Mouse (Mus musculus): ENCODE data around the gene Ache. TPM values are rescaled to one million over a fixed set of nuclear protein-coding genes. Genes with fewer than 3 reads are reported as not detected.

Ache gene
- total and polyA plus RNA-seq, 2 experiments from 2014 or later, result 132 to 174 TPM

DNA sequence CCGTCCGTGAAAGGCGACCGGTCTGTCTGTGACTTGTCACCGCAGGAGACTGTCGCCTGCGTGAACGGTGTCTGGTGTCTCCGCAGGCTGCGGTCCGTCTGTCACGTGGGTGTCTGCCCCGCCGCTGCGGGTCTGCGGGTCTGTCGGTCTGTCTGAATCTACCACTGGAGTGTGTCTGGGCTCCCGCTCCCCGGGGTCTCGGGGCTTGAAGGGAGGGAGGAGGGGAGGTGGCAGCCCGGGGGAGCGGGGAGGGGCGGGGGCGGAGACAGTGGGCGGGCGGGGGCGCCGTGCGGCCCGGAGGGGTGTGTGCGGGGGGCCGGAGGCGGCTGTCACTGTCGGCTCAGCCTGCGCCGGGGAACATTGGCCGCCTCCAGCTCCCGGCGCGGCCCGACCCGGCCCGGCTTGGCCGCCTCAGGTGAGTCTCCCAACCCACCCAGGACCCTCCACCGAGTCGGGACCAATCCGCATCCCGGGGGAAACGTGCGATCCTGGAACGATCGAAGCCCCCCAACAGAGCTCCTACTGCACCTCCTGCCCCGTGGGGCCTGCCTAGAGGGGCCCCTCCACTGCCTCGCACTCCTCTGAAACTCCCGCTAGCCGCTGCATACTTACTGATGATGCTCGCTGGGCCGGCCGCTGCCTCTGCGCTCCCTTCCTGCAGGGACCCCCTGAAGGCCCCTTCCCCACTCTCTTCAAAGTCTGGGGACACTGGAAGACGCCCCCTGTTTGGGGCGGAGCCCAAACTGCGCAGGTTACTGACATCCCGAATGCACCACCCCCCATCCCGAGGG is 829 bp downstream of the Ache start:
- DNase-seq (ENCODE audit: low spot score) (peak; percentile 35), ATAC-seq (ENCODE audit: low FRiP score) (0 out of 2 replicates have a peak, but pooled peaks have one; percentile 2)
- Histone ChIP-seq H3K9me3 (ENCODE audit: low read length) (no peaks in the 10 kb centered on the region), H3K4me1 (ENCODE audit: insufficient read depth, low read length) (peaks cover 3% of the 10 kb centered on the region), H3K9ac (replicated peaks; ENCODE audit: low read length, poor library complexity, severe bottlenecking) (peak overlapping the region; percentile 83), H3K4me2 (ENCODE audit: low read depth, low read length, poor library complexity, severe bottlenecking) (peak overlapping the region; percentile 92), H3K27me3 (ENCODE audit: insufficient read depth, low read length) (peaks cover 3% of the 10 kb centered on the region; the same call in 1 of the 2 replicates), H3K4me3 (ENCODE audit: low read depth, low read length) (peak overlapping the region; percentile 65), H3K36me3 (ENCODE audit: insufficient read depth, low read length) (no peaks in the 10 kb centered on the region), H3K27ac (ENCODE audit: low read depth, low read length) (peak overlapping the region; percentile 82)
- under 1% methylated on average over 34 of the region's 65 CpGs for WGBS
- TF ChIP-seq CTCF (IDR thresholded peaks at IDR 0.05), result no peak

DNA sequence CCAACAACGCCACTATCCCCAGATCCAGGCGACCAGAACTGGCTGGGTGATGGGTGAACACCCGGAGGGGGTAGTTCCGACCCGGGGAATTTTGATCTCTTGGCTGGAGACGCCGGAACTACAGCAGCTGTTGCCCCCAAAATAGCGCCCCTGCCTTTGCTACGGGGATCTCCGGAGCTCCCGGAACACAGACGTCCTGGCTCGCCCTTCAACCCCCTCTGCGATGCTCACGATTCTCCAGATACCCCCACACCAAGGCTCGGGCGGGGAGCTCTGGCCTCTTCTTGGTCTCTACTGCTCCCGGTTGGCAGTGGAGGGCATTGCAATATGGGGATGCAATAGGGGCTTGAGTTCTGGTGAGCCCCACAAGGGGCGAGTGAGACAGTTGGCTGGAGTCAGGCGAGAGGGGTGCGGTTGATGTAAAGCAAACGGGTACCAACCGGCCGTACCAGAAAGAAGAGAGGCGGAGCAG is 1.7 kb downstream of the Ache start:
- 3% methylated on average over 24 of the region's 25 CpGs for WGBS
- Histone ChIP-seq H3K4me2 (ENCODE audit: low read depth, low read length, poor library complexity, severe bottlenecking) (peak overlapping the region; percentile 92), H3K27ac (ENCODE audit: low read depth, low read length) (peak overlapping the region; percentile 82; the same call in 1 of the 2 replicates), H3K9ac (replicated peaks; ENCODE audit: low read length, poor library complexity, severe bottlenecking) (peak overlapping the region; percentile 62), H3K36me3 (ENCODE audit: insufficient read depth, low read length) (no peaks in the 10 kb centered on the region), H3K9me3 (ENCODE audit: low read length) (no peaks in the 10 kb centered on the region), H3K27me3 (ENCODE audit: insufficient read depth, low read length) (peaks cover 3% of the 10 kb centered on the region; the same call in 1 of the 2 replicates), H3K4me1 (ENCODE audit: insufficient read depth, low read length) (peaks cover 3% of the 10 kb centered on the region), H3K4me3 (ENCODE audit: low read depth, low read length) (peak overlapping the region; percentile 65)
- DNase-seq (ENCODE audit: low spot score) (peak; percentile 80), ATAC-seq (ENCODE audit: low FRiP score) (0 out of 2 replicates have a peak, but pooled peaks have one; percentile 33)
- peak; percentile 77 for TF ChIP-seq CTCF (IDR thresholded peaks at IDR 0.05)

DNA sequence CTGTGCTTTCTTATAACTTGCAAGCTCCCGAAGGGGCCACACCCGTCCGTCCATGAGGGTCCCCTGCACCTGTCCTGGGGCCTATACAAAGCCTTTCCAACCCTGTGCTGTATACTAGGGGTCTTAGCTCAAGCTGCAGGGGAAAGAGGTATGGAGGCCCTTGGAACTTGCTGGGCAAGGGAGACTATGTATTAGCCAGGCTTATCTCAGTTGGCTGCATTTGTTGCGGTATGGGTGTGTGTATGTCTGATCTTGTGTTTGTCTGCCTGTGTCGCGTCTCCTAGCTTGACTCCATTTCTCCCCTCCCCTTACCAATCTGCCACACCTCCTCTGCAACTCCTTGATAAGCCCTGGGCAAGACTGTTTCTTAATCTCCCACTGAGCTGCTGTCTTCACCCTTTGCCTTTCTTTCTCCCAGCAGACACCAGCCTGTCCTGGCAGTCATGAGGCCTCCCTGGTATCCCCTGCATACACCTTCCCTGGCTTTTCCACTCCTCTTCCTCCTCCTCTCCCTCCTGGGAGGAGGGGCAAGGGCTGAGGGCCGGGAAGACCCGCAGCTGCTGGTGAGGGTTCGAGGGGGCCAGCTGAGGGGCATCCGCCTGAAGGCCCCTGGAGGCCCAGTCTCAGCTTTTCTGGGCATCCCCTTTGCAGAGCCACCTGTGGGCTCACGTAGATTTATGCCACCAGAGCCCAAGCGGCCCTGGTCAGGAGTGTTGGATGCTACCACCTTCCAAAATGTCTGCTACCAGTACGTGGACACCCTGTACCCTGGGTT is 2.5 kb downstream of the Ache start:
- WGBS, result 54% methylated on average over 13 of the region's 13 CpGs
- Histone ChIP-seq H3K27me3 (ENCODE audit: insufficient read depth, low read length) (peaks cover 3% of the 10 kb centered on the region; the same call in 1 of the 2 replicates), H3K9me3 (ENCODE audit: low read length) (no peaks in the 10 kb centered on the region), H3K9ac (replicated peaks; ENCODE audit: low read length, poor library complexity, severe bottlenecking) (peak overlapping the region; percentile 62), H3K4me3 (ENCODE audit: low read depth, low read length) (peak overlapping the region; percentile 65), H3K4me1 (ENCODE audit: insufficient read depth, low read length) (peaks cover 4% of the 10 kb centered on the region), H3K36me3 (ENCODE audit: insufficient read depth, low read length) (no peaks in the 10 kb centered on the region), H3K27ac (ENCODE audit: low read depth, low read length) (no peak overlapping the region), H3K4me2 (ENCODE audit: low read depth, low read length, poor library complexity, severe bottlenecking) (peak overlapping the region; percentile 92)
- no peak for TF ChIP-seq CTCF (IDR thresholded peaks at IDR 0.05)
- ATAC-seq (ENCODE audit: low FRiP score), result no peak
- no peak for DNase-seq (ENCODE audit: low spot score)

DNA sequence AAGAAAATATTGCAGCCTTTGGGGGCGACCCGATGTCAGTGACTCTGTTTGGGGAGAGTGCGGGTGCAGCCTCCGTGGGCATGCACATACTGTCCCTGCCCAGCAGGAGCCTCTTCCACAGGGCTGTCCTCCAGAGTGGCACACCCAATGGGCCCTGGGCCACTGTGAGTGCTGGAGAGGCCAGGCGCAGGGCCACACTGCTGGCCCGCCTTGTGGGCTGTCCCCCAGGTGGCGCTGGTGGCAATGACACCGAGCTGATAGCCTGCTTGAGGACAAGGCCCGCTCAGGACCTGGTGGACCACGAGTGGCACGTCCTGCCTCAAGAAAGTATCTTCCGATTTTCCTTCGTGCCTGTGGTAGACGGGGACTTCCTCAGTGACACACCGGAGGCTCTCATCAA is 3.4 kb downstream of the Ache start:
- H3K9ac ChIP-seq (replicated peaks; ENCODE audit: low read length, poor library complexity, severe bottlenecking), result no peak overlapping the region
- H3K4me1 ChIP-seq (ENCODE audit: insufficient read depth, low read length), result peaks cover 9% of the 10 kb centered on the region
- no peak for ATAC-seq (ENCODE audit: low FRiP score)
- H3K9me3 ChIP-seq (ENCODE audit: low read length), result no peaks in the 10 kb centered on the region
- H3K4me3 ChIP-seq (ENCODE audit: low read depth, low read length), result no peak overlapping the region
- peak; percentile 61 for TF ChIP-seq CTCF (IDR thresholded peaks at IDR 0.05)
- no peak overlapping the region for H3K27ac ChIP-seq (ENCODE audit: low read depth, low read length)
- no peak for DNase-seq (ENCODE audit: low spot score)
- peaks cover 3% of the 10 kb centered on the region; the same call in 1 of the 2 replicates for H3K27me3 ChIP-seq (ENCODE audit: insufficient read depth, low read length)
- H3K4me2 ChIP-seq (ENCODE audit: low read depth, low read length, poor library complexity, severe bottlenecking), result peak overlapping the region; percentile 20; the same call in 1 of the 2 replicates
- 25% methylated on average over 15 of the region's 15 CpGs for WGBS
- H3K36me3 ChIP-seq (ENCODE audit: insufficient read depth, low read length), result peaks cover 1% of the 10 kb centered on the region

DNA sequence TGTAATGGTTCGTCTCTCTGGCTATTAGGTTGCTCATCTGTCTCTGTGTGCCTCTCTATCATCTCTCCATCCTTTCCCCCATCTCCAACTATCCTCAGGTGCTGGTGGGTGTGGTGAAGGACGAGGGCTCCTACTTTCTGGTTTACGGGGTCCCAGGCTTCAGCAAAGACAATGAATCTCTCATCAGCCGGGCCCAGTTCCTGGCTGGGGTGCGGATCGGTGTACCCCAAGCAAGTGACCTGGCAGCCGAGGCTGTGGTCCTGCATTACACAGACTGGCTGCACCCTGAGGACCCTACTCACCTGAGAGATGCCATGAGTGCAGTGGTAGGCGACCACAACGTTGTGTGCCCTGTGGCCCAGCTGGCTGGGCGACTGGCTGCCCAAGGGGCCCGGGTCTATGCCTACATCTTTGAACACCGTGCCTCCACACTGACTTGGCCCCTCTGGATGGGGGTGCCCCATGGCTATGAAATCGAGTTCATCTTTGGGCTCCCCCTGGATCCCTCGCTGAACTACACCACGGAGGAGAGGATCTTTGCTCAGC is 4.1 kb downstream of the Ache start:
- DNase-seq (ENCODE audit: low spot score), result no peak
- H3K27ac ChIP-seq (ENCODE audit: low read depth, low read length), result no peak overlapping the region
- peaks cover 9% of the 10 kb centered on the region for H3K4me1 ChIP-seq (ENCODE audit: insufficient read depth, low read length)
- ATAC-seq (ENCODE audit: low FRiP score), result no peak
- H3K9ac ChIP-seq (replicated peaks; ENCODE audit: low read length, poor library complexity, severe bottlenecking), result no peak overlapping the region
- H3K27me3 ChIP-seq (ENCODE audit: insufficient read depth, low read length), result peaks cover 3% of the 10 kb centered on the region; the same call in 1 of the 2 replicates
- no peak overlapping the region for H3K4me2 ChIP-seq (ENCODE audit: low read depth, low read length, poor library complexity, severe bottlenecking)
- 77% methylated on average over 15 of the region's 15 CpGs for WGBS
- peaks cover 9% of the 10 kb centered on the region for H3K36me3 ChIP-seq (ENCODE audit: insufficient read depth, low read length)
- TF ChIP-seq CTCF (IDR thresholded peaks at IDR 0.05), result no peak
- no peaks in the 10 kb centered on the region for H3K9me3 ChIP-seq (ENCODE audit: low read length)
- no peak overlapping the region for H3K4me3 ChIP-seq (ENCODE audit: low read depth, low read length)

Data from midbrain, postnatal 0 days (tissue).